Mouse (Mus musculus) megakaryocyte, adult 5-6 weeks (primary cell): ENCODE measurements around the gene Fosb. TPM values are rescaled to one million over a fixed set of nuclear protein-coding genes. Genes with fewer than 3 reads are reported as not detected.
A peak's percentile ranks its signal among the peaks of the same experiment; 100 is the strongest.

Experiments
- ATAC-seq: 2 replicates; pipeline ENCODE4 v1.8.0; 2016; ENCODE audit warnings: mild to moderate bottlenecking, inconsistent platforms; ENCODE audit not compliant: poor library complexity, severe bottlenecking
- total RNA-seq, 2 experiments: library from RNA; stranded (forward) in 1 of 2; stranded (reverse) in 1 of 2; fragments of 153-499, 151-499 nt in 1 of 2; fragments of 221-1000, 200-1000 nt in 1 of 2; gene quantifications; 2 replicates each; pipeline versions ENCODE4 v1.2.3 to v1.2.4; 2015 to 2017

Fosb gene
- total RNA-seq, 2 experiments from 2014 or later: 24.0 to 26.9 TPM

- peak; percentile 97 for ATAC-seq
These were observed 23.0 kb upstream of the Fosb start for GRCm38 (mm10) chr7:19332709-19333352.

GRCm38 (mm10) chr7:19331910-19332309 lies 22.1 kb upstream of the Fosb start:
- no peak for ATAC-seq

- no peak for ATAC-seq
These were observed 18.6 kb upstream of the Fosb start for GRCm38 (mm10) chr7:19328425-19328824.

- no peak for ATAC-seq
These were observed 17.9 kb upstream of the Fosb start for GRCm38 (mm10) chr7:19327782-19328181.

- 0 out of 2 replicates have a peak, but pooled peaks have one; percentile 43 for ATAC-seq
These were observed 17.3 kb upstream of the Fosb start for GRCm38 (mm10) chr7:19327128-19327527.

GRCm38 (mm10) chr7:19326359-19326758 lies 16.5 kb upstream of the Fosb start:
- ATAC-seq: no peak

- ATAC-seq: peak; percentile 60
These were observed 15.7 kb upstream of the Fosb start for GRCm38 (mm10) chr7:19325262-19326199.

GRCm38 (mm10) chr7:19324221-19324620 lies 14.4 kb upstream of the Fosb start:
- ATAC-seq: no peak

- no peak for ATAC-seq
These were observed 12.6 kb upstream of the Fosb start for GRCm38 (mm10) chr7:19322489-19322888.

GRCm38 (mm10) chr7:19321464-19321863 lies 11.6 kb upstream of the Fosb start:
- ATAC-seq: peak; percentile 45

- no peak for ATAC-seq
These were observed 10.8 kb upstream of the Fosb start for GRCm38 (mm10) chr7:19320637-19321036.

- peak; percentile 82 for ATAC-seq
These were observed 10.1 kb upstream of the Fosb start for GRCm38 (mm10) chr7:19319906-19320305.

- no peak for ATAC-seq
These were observed 9.6 kb upstream of the Fosb start for GRCm38 (mm10) chr7:19319458-19319857.

- no peak for ATAC-seq
These were observed 8.8 kb upstream of the Fosb start for GRCm38 (mm10) chr7:19318676-19319075.

GRCm38 (mm10) chr7:19318201-19318600 lies 8.3 kb upstream of the Fosb start:
- no peak for ATAC-seq

- ATAC-seq: peak; percentile 78
These were observed 6.8 kb upstream of the Fosb start for GRCm38 (mm10) chr7:19316451-19317161.

- ATAC-seq: no peak
These were observed 4.2 kb upstream of the Fosb start for GRCm38 (mm10) chr7:19314033-19314432.

- ATAC-seq: no peak
These were observed 2.1 kb upstream of the Fosb start for GRCm38 (mm10) chr7:19311991-19312390.

- no peak for ATAC-seq
These were observed 470 bp downstream of the Fosb start for GRCm38 (mm10) chr7:19309278-19309883.

- ATAC-seq: peak; percentile 79
These were observed 1.2 kb downstream of the Fosb start for GRCm38 (mm10) chr7:19308454-19309277.
